13 mouse cellular contexts compared by ENCODE assay signal in the genomic region with DNA sequence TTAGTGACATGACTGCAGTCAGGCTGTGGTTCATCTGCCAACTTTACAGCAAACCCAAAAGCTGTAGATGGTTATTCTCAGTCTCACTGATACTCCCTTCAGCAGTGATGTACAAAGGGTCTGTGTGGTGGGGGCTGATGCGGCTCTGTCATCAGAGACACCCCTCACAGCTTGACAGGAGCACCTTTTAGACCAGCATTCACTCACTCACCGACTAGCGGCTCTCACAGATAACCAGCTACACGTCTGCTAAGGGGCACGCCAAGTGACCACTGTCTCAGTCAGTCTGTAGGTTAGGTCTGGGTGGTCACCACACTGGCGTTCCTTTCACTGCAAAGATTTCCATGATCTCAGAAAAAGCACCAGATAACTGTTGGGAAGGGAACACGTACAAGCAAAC. TPM values are rescaled to one million over a fixed set of nuclear protein-coding genes. Genes with fewer than 3 reads are reported as not detected.
DNase-seq lines count a peak whose midpoint lies in the region; ATAC-seq lines count a peak whose summit lies in the region.
"Had no signal": no experiment of that assay in that cellular context is flagged by ENCODE, and none has a peak within 500 bp of the region (broad histone marks: within the 10 kb centered on the region; RNA-seq: fewer than 3 reads in every experiment).

No protein-coding gene starts in this region.

- no peaks in the 10 kb centered on the region for H3K36me3 ChIP-seq in forebrain, embryonic 11.5 days (ENCODE audit: control insufficient read depth, insufficient read depth, low read length)
- H3K36me3 ChIP-seq in forebrain, embryonic 10.5 days (replicated peaks), result no peaks in the 10 kb centered on the region
- H3K36me3 ChIP-seq in forebrain, embryonic 14.5 days (ENCODE audit: control insufficient read depth, insufficient read depth, low read length), result no peaks in the 10 kb centered on the region
- H3K36me3 ChIP-seq in liver, embryonic 15.5 days (replicated peaks), result no peaks in the 10 kb centered on the region
- H3K36me3 ChIP-seq: lung, embryonic 15.5 days had no signal

- H3K27ac ChIP-seq in forebrain, embryonic 11.5 days (ENCODE audit: low read depth, low read length), result no peak overlapping the region
- no peak overlapping the region for H3K27ac ChIP-seq in forebrain, embryonic 10.5 days
- no peak overlapping the region for H3K27ac ChIP-seq in forebrain, embryonic 14.5 days (ENCODE audit: low read depth, low read length)
- H3K27ac ChIP-seq in liver, embryonic 15.5 days (replicated peaks), result no peak overlapping the region
- H3K27ac ChIP-seq: heart, adult 2 months; left cerebral cortex, adult 2 months; lung, embryonic 15.5 days had no signal

- no peak for ATAC-seq in forebrain, embryonic 11.5 days (replicated peaks; ENCODE audit: low FRiP score)
- no peak for ATAC-seq in forebrain, embryonic 14.5 days
- ATAC-seq in liver, embryonic 15.5 days (ENCODE audit: insufficient read depth), result no peak
- ATAC-seq: intestine, postnatal 0 days had no signal

- H3K9me3 ChIP-seq in forebrain, embryonic 11.5 days (ENCODE audit: control insufficient read depth, low read length), result no peaks in the 10 kb centered on the region
- H3K9me3 ChIP-seq in forebrain, embryonic 10.5 days, result no peaks in the 10 kb centered on the region
- H3K9me3 ChIP-seq in forebrain, embryonic 14.5 days (replicated peaks; ENCODE audit: control insufficient read depth, low read length), result no peaks in the 10 kb centered on the region
- 0 out of 2 replicates have a peak, but pooled peaks cover 4% of the 10 kb centered on the region for H3K9me3 ChIP-seq in liver, embryonic 15.5 days (replicated peaks)
- H3K9me3 ChIP-seq: lung, embryonic 15.5 days had no signal

- DNase-seq in forebrain, embryonic 11.5 days (ENCODE audit: low spot score), result no peak
- DNase-seq in forebrain, embryonic 10.5 days (ENCODE audit: extremely low spot score, low spot score), result no peak
- peak; percentile 49 for DNase-seq in brain, adult 2 months (ENCODE audit: low read depth, low spot score)
- no peak for DNase-seq in forebrain, embryonic 14.5 days (ENCODE audit: low spot score)
- DNase-seq in layer of hippocampus, postnatal 36 days, result no peak
- DNase-seq in adrenal gland, postnatal 10 days, result no peak
- DNase-seq in lung, postnatal 36 days, result no peak
- DNase-seq: heart, adult 2 months had no signal

- H3K4me2 ChIP-seq in forebrain, embryonic 11.5 days (ENCODE audit: low read depth, low read length, severe bottlenecking), result 0 out of 2 replicates have a peak overlapping the region, but pooled peaks have one; percentile 15
- H3K4me2 ChIP-seq in forebrain, embryonic 14.5 days (ENCODE audit: low read length), result peak overlapping the region; percentile 23; the same call in 1 of the 2 replicates
- H3K4me2 ChIP-seq in liver, embryonic 15.5 days, result peak overlapping the region; percentile 96
- H3K4me2 ChIP-seq: lung, embryonic 15.5 days had no signal

- 69% methylated on average over 7 of the region's 7 CpGs for WGBS in forebrain, embryonic 11.5 days
- 74% methylated on average over 7 of the region's 7 CpGs for WGBS in forebrain, embryonic 10.5 days
- 74% methylated on average over 7 of the region's 7 CpGs for WGBS in forebrain, embryonic 14.5 days
- 55% methylated on average over 7 of the region's 7 CpGs for WGBS in liver, embryonic 15.5 days (ENCODE audit: insufficient replicate concordance)

- no peak overlapping the region for H3K4me3 ChIP-seq in forebrain, embryonic 11.5 days (ENCODE audit: low read depth, low read length)
- H3K4me3 ChIP-seq in forebrain, embryonic 10.5 days, result no peak overlapping the region
- H3K4me3 ChIP-seq in forebrain, embryonic 14.5 days (ENCODE audit: low read depth, low read length), result no peak overlapping the region
- H3K4me3 ChIP-seq in liver, embryonic 15.5 days (replicated peaks), result peak overlapping the region; percentile 78
- H3K4me3 ChIP-seq: heart, adult 2 months; lung, embryonic 15.5 days had no signal

- peaks cover 4% of the 10 kb centered on the region for H3K4me1 ChIP-seq in forebrain, embryonic 11.5 days (replicated peaks; ENCODE audit: control insufficient read depth, insufficient read depth, low read length)
- peaks cover 27% of the 10 kb centered on the region for H3K4me1 ChIP-seq in forebrain, embryonic 10.5 days
- H3K4me1 ChIP-seq in forebrain, embryonic 14.5 days (ENCODE audit: control insufficient read depth, insufficient read depth, low read length), result peaks cover 3% of the 10 kb centered on the region
- H3K4me1 ChIP-seq in liver, embryonic 15.5 days (replicated peaks), result peaks cover 46% of the 10 kb centered on the region

- no peak overlapping the region for H3K9ac ChIP-seq in forebrain, embryonic 11.5 days (ENCODE audit: low read length)
- 0 out of 2 replicates have a peak overlapping the region, but pooled peaks have one; percentile 17 for H3K9ac ChIP-seq in forebrain, embryonic 14.5 days (ENCODE audit: low read length)
- no peak overlapping the region for H3K9ac ChIP-seq in liver, embryonic 15.5 days
- H3K9ac ChIP-seq: lung, embryonic 15.5 days had no signal

- peaks cover 43% of the 10 kb centered on the region for H3K27me3 ChIP-seq in forebrain, embryonic 11.5 days (ENCODE audit: control insufficient read depth, insufficient read depth, low read length)
- H3K27me3 ChIP-seq in forebrain, embryonic 10.5 days (ENCODE audit: poor library complexity, severe bottlenecking), result peaks cover 76% of the 10 kb centered on the region
- H3K27me3 ChIP-seq in forebrain, embryonic 14.5 days (replicated peaks; ENCODE audit: control insufficient read depth, insufficient read depth, low read length), result peaks cover 27% of the 10 kb centered on the region
- H3K27me3 ChIP-seq in liver, embryonic 15.5 days, result peaks cover 91% of the 10 kb centered on the region

RNA-seq across cellular contexts. Expression of a gene that starts 2.0 kb away (rescaled TPM):
- polyA plus RNA-seq in forebrain, embryonic 11.5 days (2014; fragmentation: Nextera tagmentation; extraction: Ambion mirVana), result 13.8 and 15.1 TPM in 2 replicates
- 2.6 and 2.7 TPM in 2 replicates for polyA plus RNA-seq in forebrain, embryonic 10.5 days (2016; fragmentation: Nextera tagmentation; extraction: Ambion mirVana)
- 55.4 and 61.7 TPM in 2 replicates for polyA plus RNA-seq in forebrain, embryonic 14.5 days (2014; fragmentation: Nextera tagmentation; extraction: Ambion mirVana)
- 18.7 and 26.2 TPM in 2 replicates for polyA plus RNA-seq in liver, embryonic 15.5 days (2015; fragmentation: Nextera tagmentation; extraction: Ambion mirVana)
- 10 to 100 TPM; 41.4 to 54.1 TPM for total RNA-seq in layer of hippocampus, postnatal 36 days (2021)
- 10 to 100 TPM; 14.5 to 18.0 TPM for total RNA-seq in adrenal gland, postnatal 10 days (2021)
- polyA plus RNA-seq: C2C12 had no signal

Comparison
In these comparisons a context has a peak if more than half of its experiments do, and no peak if none do; other contexts are left out.
1. H3K4me2 ChIP-seq: peak in every context shown above with its lines; median percentile 96 in liver, embryonic 15.5 days; 23 in forebrain, embryonic 14.5 days; 15 in forebrain, embryonic 11.5 days.